Mouse (Mus musculus) embryonic facial prominence, embryonic 11.5 days (tissue): ENCODE data around the gene Ano10. TPM values are rescaled to one million over a fixed set of nuclear protein-coding genes. Genes with fewer than 3 reads are reported as not detected.
A peak's percentile ranks its signal among the peaks of the same experiment; 100 is the strongest.
"Not testable (repeated sequence)": the region's sequence is repeated elsewhere in the genome, so short reads cannot be mapped to it uniquely, and the experiment has no call there.

Experiments
- ATAC-seq: fragments of 200-750 bp; cut with Nextera tagmentation; replicated peaks from 2 replicates; pipeline ENCODE4 v1.8.0; 2017; ENCODE audit warnings: low read depth; ENCODE audit not compliant: insufficient number of reproducible peaks, low FRiP score, low TSS enrichment
- DNase-seq: peaks from one replicate; pipeline ENCODE4 v3.0.0-alpha.2; 2015; ENCODE audit warnings: low spot score
- H3K27ac ChIP-seq: fragments of 300-500 bp; sonication (generic); replicated peaks from 2 replicates; pipeline ENCODE4 v1.5.1; 2014; ENCODE audit warnings: mild to moderate bottlenecking, low read depth, low read length, control low read depth
- H3K27me3 ChIP-seq: fragments of 300-500 bp; sonication (generic); 2 replicates; pipeline ENCODE4 v1.6.1; 2014; ENCODE audit warnings: mild to moderate bottlenecking, low read length, moderate library complexity, mixed read lengths; ENCODE audit not compliant: control insufficient read depth, insufficient read depth
- H3K36me3 ChIP-seq: fragments of 300-500 bp; sonication (generic); replicated peaks from 2 replicates; pipeline ENCODE4 v1.6.1; 2014; ENCODE audit warnings: low read depth, mild to moderate bottlenecking, low read length, moderate library complexity, mixed read lengths; ENCODE audit not compliant: control insufficient read depth, insufficient read depth
- H3K4me1 ChIP-seq: fragments of 300-500 bp; sonication (generic); 2 replicates; pipeline ENCODE4 v1.6.1; 2014; ENCODE audit warnings: low read length, mixed read lengths; ENCODE audit not compliant: control insufficient read depth, insufficient read depth
- H3K4me2 ChIP-seq: fragments of 300-500 bp; sonication (generic); 2 replicates; pipeline ENCODE4 v1.6.1; 2014; ENCODE audit warnings: low read depth, mild to moderate bottlenecking, control low read depth, low read length, moderate library complexity
- H3K4me3 ChIP-seq: fragments of 300-500 bp; sonication (generic); 2 replicates; pipeline ENCODE4 v1.5.1; 2014; ENCODE audit warnings: low read depth, low read length, control low read depth
- H3K9ac ChIP-seq: fragments of 300-500 bp; sonication (generic); replicated peaks from 2 replicates; pipeline ENCODE4 v1.6.1; 2014; ENCODE audit warnings: mild to moderate bottlenecking, control low read depth, low read length
- H3K9me3 ChIP-seq: fragments of 300-500 bp; sonication (generic); replicated peaks from 2 replicates; pipeline ENCODE4 v1.6.1; 2016; ENCODE audit warnings: mild to moderate bottlenecking, low read length, inconsistent platforms, mixed read lengths; ENCODE audit not compliant: control insufficient read depth
- WGBS: fragments of 180-500 bp; shearing (Covaris S2); extraction: QIAGEN DNeasy Blood & Tissue Kit; methylation state at CpG from one replicate; pipeline ENCODE4 v1.1.7; 2014; 5-methylcytosine and 5-hydroxymethylcytosine counted together
- polyA plus RNA-seq: library from polyadenylated mRNA; unstranded; fragments of >200 nt; fragmentation: Nextera tagmentation; extraction: Ambion mirVana; gene quantifications from 2 replicates; pipeline ENCODE4 v1.2.1, GENCODE M21; 2014

Ano10 gene
- polyA plus RNA-seq, 1 experiment from 2014 or later, result 35.2 TPM

DNA sequence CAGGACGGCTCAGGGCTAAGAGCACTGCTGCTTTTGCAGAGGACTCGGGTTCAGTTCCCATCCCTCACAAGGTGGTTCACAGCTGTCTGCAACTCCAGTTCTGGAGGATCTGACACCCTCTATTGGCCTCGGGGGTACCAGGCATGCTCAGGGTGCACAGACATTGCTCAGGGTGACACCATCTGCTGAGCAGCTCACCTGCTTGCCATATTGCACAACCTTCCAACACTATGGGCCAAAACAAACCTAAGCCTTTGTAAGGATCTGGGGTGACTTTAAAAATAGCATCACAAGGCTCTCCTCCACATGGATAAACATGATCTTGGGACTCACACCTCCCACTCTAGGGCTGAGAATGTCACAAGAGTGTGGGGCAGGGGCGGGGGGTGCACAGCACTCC is 26.4 kb upstream of the Ano10 start:
- Histone ChIP-seq H3K27me3 (no peaks in the 10 kb centered on the region), H3K9me3 (no peaks in the 10 kb centered on the region), H3K9ac (no peak overlapping the region), H3K36me3 (no peaks in the 10 kb centered on the region), H3K4me3 (no peak overlapping the region), H3K4me1 (no peaks in the 10 kb centered on the region), H3K27ac (no peak overlapping the region), H3K4me2 (no peak overlapping the region)
- ATAC-seq (no peak), DNase-seq (no peak)
- WGBS, result 92% methylated on average over 4 of the region's 4 CpGs

DNA sequence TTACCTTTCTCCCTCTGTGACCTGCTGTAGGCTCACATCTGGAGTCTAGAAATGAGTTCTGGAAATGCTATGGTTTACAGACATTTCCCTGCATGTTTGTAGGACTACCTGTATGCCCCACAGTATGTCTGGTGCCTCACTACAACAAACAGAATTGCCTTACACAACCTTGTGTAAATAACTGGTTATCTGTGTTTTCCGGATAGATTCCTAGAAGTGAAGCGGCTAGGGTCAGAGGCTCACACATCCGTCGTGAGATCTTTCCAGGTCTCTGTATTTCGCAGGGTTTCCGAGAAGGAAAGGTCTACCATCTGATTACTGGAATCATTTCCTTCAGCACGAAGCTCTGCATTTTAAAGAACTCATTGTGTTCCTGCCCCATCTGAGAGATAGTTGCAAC is 22.3 kb upstream of the Ano10 start:
- Histone ChIP-seq H3K27ac (no peak overlapping the region), H3K4me3 (no peak overlapping the region), H3K9me3 (no peaks in the 10 kb centered on the region), H3K4me1 (no peaks in the 10 kb centered on the region), H3K36me3 (no peaks in the 10 kb centered on the region), H3K4me2 (no peak overlapping the region), H3K9ac (no peak overlapping the region), H3K27me3 (no peaks in the 10 kb centered on the region)
- ATAC-seq, result no peak
- DNase-seq, result no peak
- 84% methylated on average over 7 of the region's 7 CpGs for WGBS

DNA sequence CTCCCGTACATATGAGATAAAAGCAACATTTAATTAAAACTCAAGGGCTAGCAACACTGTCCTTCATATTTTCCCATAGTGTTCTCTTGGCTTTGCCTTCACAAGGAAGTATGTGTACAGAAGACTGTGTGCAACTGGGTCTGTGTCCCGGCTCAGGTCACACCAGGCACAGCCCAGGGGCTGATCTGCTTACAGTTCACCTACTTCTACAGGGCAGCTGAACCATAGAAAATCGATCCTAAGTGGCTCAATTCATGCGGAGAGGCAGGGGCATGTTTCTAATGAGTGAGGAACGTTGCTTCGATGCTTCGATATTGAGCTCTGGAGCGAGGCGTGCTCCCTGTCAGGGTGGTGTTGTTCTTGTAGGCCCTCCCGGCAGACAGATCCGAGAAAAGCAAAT is 21.3 kb upstream of the Ano10 start:
- H3K9ac ChIP-seq, result no peak overlapping the region
- no peak overlapping the region for H3K27ac ChIP-seq
- no peaks in the 10 kb centered on the region for H3K9me3 ChIP-seq
- H3K4me3 ChIP-seq, result no peak overlapping the region
- DNase-seq (peak; percentile 29), ATAC-seq (no peak)
- H3K27me3 ChIP-seq, result no peaks in the 10 kb centered on the region
- 57% methylated on average over 11 of the region's 11 CpGs for WGBS
- H3K36me3 ChIP-seq, result no peaks in the 10 kb centered on the region
- H3K4me1 ChIP-seq, result no peaks in the 10 kb centered on the region
- H3K4me2 ChIP-seq, result no peak overlapping the region

DNA sequence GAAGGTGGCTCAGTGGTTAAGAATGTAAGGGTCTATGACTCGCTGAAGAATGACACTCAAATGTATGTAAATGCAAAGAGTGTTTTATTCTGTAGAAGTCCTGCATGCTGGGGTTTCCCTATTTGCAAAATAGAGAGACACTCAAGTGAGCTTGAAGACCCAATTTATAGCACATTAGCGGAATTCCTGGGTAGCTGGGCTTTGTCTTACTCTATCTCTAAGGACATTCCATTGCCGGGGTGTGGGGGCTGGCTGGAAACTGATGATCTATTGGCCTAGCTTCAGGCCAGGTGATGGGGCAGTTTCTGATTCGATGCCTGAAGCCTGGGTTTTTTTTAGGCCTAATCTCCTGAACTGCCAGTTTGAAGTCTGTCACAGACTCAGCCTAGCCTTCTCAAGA is 20.7 kb upstream of the Ano10 start:
- no peak for ATAC-seq
- Histone ChIP-seq H3K27me3 (no peaks in the 10 kb centered on the region), H3K36me3 (no peaks in the 10 kb centered on the region), H3K9ac (no peak overlapping the region), H3K9me3 (no peaks in the 10 kb centered on the region), H3K4me1 (no peaks in the 10 kb centered on the region), H3K4me2 (no peak overlapping the region), H3K27ac (no peak overlapping the region), H3K4me3 (no peak overlapping the region)
- DNase-seq, result no peak
- 72% methylated on average over 4 of the region's 4 CpGs for WGBS

DNA sequence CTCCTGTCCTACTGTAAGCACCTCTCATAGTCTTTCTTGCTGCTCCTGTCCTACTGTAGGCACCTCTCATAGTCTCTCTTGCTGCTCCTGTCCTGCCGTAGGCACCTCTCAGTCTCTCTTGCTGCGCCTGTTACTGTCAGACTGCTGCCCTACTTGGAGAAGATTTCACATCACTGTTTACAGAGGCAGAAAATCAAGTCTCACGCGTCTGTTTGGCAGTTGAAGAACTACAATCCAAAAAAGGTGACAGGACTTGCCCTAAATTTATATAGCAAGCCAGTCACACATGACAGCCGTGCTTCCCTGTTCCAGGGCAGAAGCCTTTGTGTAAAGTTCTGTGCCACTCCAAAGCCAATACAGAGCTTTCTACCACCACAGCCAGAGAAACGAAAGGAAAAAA is 20.2 kb upstream of the Ano10 start:
- Histone ChIP-seq H3K36me3 (no peaks in the 10 kb centered on the region), H3K9me3 (no peaks in the 10 kb centered on the region), H3K4me2 (no peak overlapping the region), H3K4me3 (no peak overlapping the region), H3K9ac (no peak overlapping the region), H3K27ac (no peak overlapping the region), H3K27me3 (no peaks in the 10 kb centered on the region), H3K4me1 (no peaks in the 10 kb centered on the region; the same call in 1 of the 2 replicates)
- whole genome bisulfite sequencing, result 86% methylated on average over 6 of the region's 6 CpGs
- DNase-seq, result no peak
- ATAC-seq, result no peak

DNA sequence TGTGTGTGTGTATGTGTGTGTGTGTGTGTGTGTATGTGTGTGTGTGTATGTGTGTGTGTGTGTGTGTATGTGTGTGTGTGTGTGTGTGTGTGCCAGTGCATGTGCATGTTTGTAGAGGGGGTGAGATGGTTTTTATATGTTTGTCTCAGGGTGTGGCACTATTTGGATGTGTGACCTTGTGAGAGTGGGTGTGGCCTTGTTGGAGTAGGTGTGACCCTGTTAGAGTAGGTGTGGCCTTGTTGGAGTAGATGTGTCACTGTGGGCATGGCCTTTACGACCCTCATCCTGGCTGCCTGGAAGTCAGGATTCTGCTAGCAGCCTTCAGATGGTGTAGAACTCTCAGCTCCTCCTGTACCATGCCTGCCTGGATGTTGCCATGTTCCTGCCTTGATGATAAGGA is 18.9 kb upstream of the Ano10 start:
- not testable (repeated sequence) for H3K27ac ChIP-seq, H3K27me3 ChIP-seq, H3K4me3 ChIP-seq, H3K9me3 ChIP-seq, H3K4me1 ChIP-seq, ATAC-seq, H3K4me2 ChIP-seq, H3K9ac ChIP-seq, H3K36me3 ChIP-seq, DNase-seq
- 79% methylated on average over 1 of the region's 1 CpGs for whole genome bisulfite sequencing

DNA sequence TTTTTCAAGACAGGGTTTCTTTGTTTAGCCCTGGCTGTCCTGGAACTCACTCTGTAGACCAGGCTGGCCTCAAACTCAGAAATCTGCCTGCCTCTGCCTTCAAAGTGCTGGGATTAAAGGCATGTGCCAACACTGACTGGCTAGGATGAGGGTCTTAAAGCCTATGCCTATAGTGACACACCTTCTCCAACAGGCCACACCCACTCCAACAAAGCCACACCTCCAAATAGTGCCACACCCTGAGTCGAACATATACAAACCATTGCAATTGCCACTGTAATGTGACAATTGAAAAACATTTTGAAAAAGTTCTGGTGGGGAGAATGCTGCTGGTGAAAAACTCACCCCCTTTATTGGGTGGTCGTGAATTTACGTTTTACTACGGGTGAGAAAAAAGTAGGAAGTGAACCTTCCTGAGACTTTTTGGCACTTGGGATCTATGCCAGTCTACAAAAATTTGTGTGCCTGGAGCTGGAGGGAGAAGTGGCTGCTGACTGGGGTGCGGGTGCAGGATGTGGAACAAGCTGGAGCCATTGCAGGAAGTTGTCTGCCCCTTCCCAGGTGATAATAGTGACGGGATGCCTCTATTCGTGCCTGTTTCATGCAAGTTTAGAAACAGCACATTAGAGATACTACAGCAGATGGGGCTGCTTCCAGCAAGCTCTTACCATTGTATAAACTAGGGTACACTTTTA is 18.2 kb upstream of the Ano10 start:
- DNase-seq (no peak), ATAC-seq (no peak)
- H3K36me3 ChIP-seq, result no peaks in the 10 kb centered on the region
- no peak overlapping the region for H3K4me3 ChIP-seq
- WGBS, result 84% methylated on average over 7 of the region's 7 CpGs
- H3K4me2 ChIP-seq, result no peak overlapping the region
- no peaks in the 10 kb centered on the region; the same call in 1 of the 2 replicates for H3K4me1 ChIP-seq
- no peak overlapping the region for H3K9ac ChIP-seq
- no peaks in the 10 kb centered on the region for H3K9me3 ChIP-seq
- no peak overlapping the region for H3K27ac ChIP-seq
- no peaks in the 10 kb centered on the region for H3K27me3 ChIP-seq

DNA sequence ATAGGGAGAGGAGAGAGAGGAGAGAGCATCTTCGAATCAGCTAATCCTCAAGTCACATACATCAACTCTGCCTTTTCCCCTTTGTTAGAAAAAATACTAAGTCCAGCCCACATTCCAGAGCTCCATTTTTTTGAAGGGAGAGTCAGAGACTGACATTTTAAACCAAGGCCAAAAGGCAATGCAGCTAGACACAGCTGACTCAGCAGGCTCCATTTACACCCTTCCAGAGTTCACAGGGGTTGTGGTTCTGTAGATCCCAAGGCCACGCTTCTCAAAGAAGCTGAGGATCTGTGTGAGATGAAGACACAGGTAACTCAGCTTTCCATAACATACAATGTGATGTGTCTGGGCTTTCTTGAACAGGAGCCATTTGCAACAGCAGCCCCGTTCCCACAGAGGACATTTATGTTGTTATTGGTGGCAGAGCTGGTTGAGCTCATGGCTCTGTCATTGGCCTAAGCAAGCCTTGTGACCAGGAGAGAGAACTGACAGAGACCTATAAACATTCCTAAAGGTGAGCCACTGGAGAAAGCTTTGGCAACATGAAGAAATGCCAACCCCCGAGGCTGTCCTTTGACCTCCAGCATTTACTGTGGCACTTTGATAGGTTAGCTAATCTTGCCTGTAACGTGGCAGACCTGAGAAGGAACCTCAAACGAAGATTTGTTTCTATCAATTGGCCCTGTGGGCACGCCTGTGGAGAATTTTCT is 17.0 kb upstream of the Ano10 start:
- Histone ChIP-seq H3K36me3 (no peaks in the 10 kb centered on the region), H3K9me3 (no peaks in the 10 kb centered on the region), H3K9ac (peak overlapping the region; percentile 38), H3K27ac (no peak overlapping the region), H3K4me2 (peak overlapping the region; percentile 30), H3K4me1 (no peaks in the 10 kb centered on the region; the same call in 1 of the 2 replicates), H3K27me3 (no peaks in the 10 kb centered on the region), H3K4me3 (peak overlapping the region; percentile 17; the same call in 1 of the 2 replicates)
- no peak for DNase-seq
- WGBS, result 69% methylated on average over 7 of the region's 7 CpGs
- no peak; the same call in 1 of the 2 replicates for ATAC-seq
